Mouse (Mus musculus) spleen, adult 18-20 months (tissue): ENCODE data around the gene Actl11.
A peak's percentile ranks its signal among the peaks of the same experiment; 100 is the strongest.

Experiments
- DNase-seq, 2 experiments: peaks; one replicate each; pipeline ENCODE4 v3.0.0; 2022; ENCODE audit warnings: mixed read lengths in 2 of 2

The Actl11 gene

DNA sequence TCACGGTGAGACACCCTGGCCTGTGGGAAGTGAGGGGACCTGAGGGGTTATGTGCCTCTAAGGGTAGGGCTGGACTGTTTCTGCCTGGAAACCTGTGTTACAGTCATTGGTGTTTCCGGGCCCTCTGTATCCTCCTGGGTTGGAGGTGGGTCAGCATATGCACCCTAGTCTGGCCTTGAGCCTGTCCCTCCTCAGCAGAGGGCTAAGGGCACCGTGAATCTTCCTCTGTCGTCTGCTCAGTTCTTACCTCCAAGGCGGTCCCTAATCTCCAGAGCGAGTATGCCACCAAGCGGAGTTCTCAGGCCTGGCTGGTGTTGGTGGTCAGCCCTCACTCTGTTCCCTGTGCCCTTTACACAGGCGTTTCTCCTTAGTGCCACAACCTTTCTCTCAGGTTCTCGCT, 34.6 kb downstream of the Actl11 start:
- DNase-seq = no peak

DNA sequence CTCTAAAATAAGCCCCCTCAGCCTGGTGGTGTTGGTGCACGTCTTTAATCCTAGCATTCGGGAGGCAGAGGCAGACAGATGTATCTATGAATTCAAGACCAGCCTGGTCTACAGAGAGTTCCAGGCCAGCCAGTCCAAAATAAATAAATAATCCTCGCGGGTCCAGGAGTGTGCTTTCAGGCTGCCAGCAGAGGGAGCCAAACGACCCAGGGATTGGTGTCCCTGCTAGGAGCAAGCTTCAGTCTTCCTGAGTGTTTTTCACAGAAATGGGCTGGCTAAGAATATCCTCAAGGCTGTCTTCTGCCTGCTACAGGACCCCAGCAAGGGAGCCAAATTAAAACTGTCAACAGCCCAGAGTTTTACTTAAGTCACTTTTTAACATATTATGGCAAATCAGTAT, 35.4 kb downstream of the Actl11 start:
- DNase-seq = peak; percentile 60 to 71

DNA sequence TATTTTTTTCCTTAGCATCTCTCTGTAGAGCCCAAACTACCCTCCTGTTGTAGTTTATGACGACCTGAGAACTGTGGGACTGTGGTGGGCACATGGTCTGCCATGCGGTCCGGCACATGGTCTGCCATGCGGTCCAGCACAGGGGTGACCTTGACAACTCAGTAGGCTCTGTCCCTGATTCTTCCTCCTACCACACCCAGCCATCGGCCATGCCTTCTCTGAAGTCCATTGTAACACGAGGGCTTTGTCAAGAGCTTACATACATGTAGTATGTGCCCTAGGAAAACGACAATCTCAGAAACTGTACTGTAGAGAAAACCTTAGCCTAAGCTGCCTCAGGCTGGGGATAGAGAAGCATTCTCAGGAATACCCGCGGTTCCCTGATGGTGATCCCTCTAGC, 36.4 kb downstream of the Actl11 start:
- DNase-seq = no peak

DNA sequence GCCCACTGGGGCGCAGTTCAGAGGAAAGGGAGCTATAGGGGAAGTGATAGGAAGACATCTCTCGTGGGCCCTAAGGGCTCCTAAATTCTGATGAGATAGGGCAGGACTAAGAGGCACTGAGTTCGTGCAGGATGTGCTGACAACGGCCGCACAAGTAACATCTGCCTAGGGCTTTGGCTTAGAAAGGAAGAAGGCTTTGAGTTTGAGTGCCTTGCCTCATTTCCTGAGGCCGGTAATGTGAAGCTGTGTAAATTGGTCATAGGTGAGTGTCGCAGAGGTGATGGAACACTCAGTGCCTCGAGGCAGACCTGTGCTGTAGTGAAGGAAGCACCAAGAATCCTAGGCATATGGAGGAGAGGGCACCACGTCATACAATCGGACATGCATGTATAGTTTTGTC, 38.4 kb downstream of the Actl11 start:
- DNase-seq = no peak

DNA sequence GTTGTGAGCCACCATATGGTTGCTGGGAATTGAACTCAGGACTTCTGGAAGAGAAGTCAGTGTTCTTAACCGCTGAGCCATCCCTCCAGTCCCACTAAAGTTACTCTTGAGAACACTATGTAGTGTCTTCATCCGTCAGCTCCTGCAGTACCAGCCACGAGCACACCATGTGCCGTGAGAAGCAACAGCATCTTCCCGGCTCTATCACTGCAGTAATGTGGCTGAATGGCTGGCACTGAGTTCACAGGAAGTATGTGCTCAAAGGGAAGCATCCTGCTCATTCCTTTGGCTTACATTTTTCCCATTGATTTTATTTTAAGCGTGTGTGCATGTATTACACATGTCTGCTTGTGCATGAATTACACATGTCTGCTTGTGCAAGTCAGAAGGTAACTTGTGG, 39.2 kb downstream of the Actl11 start:
- no peak for DNase-seq

DNA sequence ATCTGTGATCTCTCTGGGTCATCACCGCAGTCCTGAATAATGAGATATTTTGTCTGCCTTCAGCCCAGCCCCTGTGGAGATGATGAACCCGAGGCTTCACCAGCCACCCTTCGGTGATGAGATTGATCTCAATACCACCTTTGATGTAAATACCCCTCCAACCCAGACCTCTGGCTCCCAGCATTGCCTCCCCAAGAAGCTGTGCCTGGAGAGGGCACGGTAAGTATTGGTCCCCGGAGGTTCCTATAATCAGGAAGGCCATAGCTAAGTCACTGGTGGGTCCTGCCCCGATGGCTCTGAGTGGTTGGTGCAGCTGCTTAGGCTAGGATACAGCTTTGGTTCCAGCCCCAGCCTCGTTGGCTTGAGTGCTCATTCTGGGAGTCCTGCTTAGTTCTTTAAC, 40.3 kb downstream of the Actl11 start:
- no peak for DNase-seq

DNA sequence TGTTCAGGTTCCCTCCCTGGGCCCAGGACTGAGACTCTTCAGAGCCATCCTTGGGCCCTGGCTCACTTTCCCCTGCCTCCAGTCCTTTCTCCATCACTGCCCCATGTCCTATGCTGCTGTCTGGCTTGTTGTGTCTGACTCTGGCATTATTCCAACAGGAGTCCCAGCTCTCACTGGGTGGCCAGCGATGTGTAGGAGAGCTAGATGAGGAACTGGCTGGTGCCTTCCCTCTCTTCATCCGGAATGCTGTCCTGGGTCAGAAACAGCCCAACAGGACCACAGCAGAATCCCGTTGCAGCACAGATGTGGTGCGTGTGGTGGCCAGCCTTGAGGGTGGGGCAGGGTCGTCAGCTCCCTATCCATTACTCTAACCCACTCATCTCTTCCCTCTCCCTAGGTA, 42.0 kb downstream of the Actl11 start:
- no peak for DNase-seq

DNA sequence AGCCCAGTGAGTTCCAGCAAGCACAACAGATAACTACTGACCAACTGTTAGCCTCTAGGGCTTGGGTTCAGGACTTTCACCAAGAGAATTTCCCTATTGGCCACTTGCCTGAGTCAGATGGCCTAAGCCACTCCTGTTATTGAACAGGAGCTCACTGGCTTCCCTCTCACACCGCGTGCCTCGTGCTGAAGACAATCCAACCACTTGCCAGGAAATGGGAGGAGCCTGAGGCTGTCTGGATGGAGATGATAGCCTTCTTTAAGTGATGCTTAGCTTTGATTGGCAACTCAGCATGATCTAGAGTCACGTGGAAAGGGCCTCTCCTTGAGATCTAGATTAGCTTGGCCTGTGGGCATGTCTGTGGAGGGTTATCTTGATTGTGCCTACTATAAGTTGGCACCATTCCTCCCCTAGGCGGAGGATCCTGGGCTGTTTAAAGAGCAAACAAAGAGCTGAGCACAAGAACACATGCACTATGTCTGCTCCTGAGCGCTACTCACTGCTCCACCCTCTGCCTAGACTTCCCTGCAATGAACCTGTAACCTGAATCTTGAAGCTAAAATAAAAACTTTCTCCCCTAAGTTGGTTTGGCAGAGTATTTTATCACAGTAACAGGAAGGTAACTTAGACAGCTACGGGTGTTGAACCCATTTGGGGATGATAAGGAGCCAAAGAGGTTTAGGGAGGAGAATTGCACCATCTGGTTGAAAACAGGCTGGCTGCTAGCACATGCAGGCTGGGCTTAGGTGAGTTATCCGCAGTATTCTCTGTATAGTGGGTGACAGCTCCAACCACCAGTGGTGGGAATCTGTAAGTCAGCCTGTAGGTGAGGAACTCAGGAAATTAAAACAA, 43.6 kb downstream of the Actl11 start:
- no peak for DNase-seq

DNA sequence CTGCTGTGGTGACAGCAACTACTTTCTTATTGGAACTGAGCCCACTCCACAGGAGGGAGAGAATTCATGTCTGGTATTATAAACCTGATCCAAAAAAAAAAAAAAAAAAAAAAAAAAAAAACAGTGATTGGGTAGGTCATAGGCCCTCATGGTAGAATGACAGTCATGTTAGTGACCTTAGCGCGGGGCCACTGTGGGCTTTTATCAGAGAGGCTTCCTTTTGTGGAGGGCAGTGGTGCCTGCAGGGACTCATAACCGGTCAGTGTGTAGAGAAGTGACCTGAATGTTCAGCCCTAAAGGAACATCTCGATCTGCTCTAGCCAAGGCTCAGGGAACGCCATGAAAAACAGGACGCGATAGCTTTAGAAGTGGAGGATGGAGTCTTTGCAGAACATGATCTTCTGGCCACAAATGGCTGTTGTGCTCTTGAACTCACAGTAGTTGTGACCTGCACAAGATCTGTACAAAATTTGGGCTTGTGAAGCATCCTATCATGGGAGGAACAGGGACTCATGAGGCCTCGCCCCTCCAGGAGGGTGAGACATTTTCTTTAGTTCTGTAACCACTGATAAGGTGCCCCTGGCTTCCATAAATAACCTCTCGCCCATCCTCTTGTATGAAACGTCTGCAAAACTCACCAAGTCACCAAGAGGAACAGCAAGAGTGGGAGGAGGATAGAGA, 46.4 kb downstream of the Actl11 start:
- no peak for DNase-seq

DNA sequence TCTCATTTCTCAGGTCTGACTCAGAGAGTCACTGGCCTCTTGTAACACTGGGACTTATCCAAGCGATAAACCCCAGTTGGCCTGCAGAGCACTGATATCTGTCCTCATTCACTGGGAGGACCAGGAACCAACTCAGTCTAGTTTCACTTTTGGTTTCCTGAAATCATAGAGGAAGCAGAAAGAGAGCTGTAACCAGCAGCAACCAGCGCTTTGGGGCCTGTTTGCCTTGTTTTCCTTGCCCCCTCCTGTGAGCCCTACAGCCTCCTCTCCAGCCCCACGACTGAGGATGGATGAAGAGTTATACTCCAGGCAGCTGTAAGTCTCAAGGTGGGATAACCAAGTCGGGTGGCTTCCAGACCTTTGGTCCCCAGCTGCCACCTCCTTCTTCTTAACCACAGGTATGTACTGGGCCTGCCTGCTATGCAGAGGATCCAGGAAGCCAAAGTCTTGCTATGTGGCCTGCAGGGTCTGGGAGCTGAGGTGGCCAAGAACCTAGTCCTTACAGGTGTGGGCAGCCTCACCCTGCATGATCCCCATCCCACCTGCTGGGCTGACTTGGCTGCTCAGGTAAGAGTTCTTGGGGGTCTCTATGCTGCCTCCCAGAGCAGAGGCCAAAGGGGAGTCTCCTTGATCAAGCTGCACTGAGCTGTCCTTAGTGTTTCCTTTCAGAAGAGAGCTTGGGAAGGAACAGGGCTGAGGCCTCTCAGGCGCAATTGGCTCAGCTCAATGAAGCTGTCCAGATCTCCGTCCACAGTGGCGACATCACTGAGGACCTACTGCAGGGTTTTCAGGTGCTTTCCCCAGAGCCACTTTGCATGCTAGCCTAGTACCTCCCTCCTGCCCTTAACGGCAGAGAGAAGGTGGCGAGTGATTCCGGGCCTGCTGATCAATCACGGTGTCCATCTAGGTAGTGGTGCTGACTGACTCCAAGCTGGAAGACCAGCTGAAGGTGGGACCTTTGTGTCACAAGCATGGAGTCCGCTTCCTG, 47.4 kb downstream of the Actl11 start, which contains the start of gene Uba7:
Gene Uba7, plus strand, starts transcription at position 107 of the 988 bp plus-strand sequence.
- peak; percentile 27 to 42 for DNase-seq

DNA sequence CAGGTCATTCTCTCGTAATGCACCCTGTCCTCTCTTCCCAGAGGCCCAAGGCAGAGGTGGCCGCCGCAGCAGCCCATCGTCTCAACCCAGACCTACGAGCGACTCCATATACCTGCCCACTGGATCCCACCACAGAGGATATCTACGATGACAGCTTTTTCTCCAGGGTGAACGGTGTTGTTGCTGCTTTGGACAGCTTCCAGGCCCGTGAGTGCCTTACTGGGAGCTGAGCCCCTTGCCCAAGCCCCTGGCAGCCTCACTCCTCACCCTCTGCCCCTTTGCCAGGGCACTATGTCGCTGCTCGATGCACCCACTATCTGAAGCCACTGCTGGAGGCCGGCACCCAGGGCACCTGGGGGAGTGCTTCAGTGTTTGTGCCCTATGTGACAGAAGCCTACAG, 50.5 kb downstream of the Actl11 start:
- DNase-seq = no peak
